Mouse (Mus musculus) G1E (cell line): ENCODE results near the gene AI481877. TPM values are rescaled to one million over a fixed set of nuclear protein-coding genes. Genes with fewer than 3 reads are reported as not detected.

Source experiments
- ATAC-seq: 2 replicates; pipeline ENCODE4 v1.8.0; 2016; ENCODE audit warnings: mild to moderate bottlenecking; ENCODE audit not compliant: insufficient number of reproducible peaks, poor library complexity, low FRiP score, severe bottlenecking; ENCODE audit errors: extremely low read depth
- DNase-seq: peaks from one replicate; pipeline ENCODE4 v3.0.0; 2012; ENCODE audit warnings: low spot score
- H3K27me3 ChIP-seq: 2 replicates; pipeline ENCODE4 v1.6.1; 2012; ENCODE audit warnings: mild to moderate bottlenecking, low read length, inconsistent platforms; ENCODE audit not compliant: insufficient read depth
- H3K36me3 ChIP-seq: replicated peaks from 2 replicates; pipeline ENCODE3; 2012; ENCODE audit warnings: mild to moderate bottlenecking, inconsistent platforms
- H3K4me1 ChIP-seq: 2 replicates; pipeline ENCODE4 v1.6.1; 2012; ENCODE audit warnings: low read depth, low read length, inconsistent platforms, mixed read lengths; ENCODE audit not compliant: insufficient read depth
- H3K4me3 ChIP-seq: 2 replicates; pipeline ENCODE4 v1.5.1; 2012; ENCODE audit warnings: low read depth, mild to moderate bottlenecking, inconsistent platforms, low read length, moderate library complexity, mixed read lengths
- H3K9me3 ChIP-seq: replicated peaks from 2 replicates; pipeline ENCODE4 v1.6.1; 2012; ENCODE audit warnings: inconsistent platforms
- CTCF ChIP-seq: IDR thresholded peaks from 2 replicates; pipeline ENCODE4 v1.5.1; 2012; ENCODE audit warnings: low read depth, low read length, inconsistent platforms, mixed read lengths
- GATA1 ChIP-seq: IDR thresholded peaks from 2 replicates; pipeline ENCODE4 v1.6.1; 2012; ENCODE audit warnings: borderline replicate concordance, low read length, inconsistent platforms, mixed read lengths
- GATA2 ChIP-seq: IDR thresholded peaks from 2 replicates; pipeline ENCODE4 v1.6.1; 2012; ENCODE audit warnings: low read depth, low read length, inconsistent platforms, borderline replicate concordance
- POLR2AphosphoS5 ChIP-seq: IDR thresholded peaks from 2 replicates; pipeline ENCODE4 v1.6.1; 2012; ENCODE audit warnings: low read depth, low read length, inconsistent platforms; ENCODE audit not compliant: insufficient replicate concordance
- TAL1 ChIP-seq: conservative IDR thresholded peaks from 2 replicates; pipeline ENCODE4 v1.6.1; 2012; ENCODE audit warnings: low read depth, low read length, inconsistent platforms, mixed read lengths
- polyA plus RNA-seq: library from polyadenylated mRNA; stranded (reverse); fragments of >175 nt; gene quantifications from 2 replicates; pipeline ENCODE4 v1.2.3, GENCODE M21; 2012
- total RNA-seq, 2 experiments: library from RNA; stranded (forward) in 1 of 2; stranded (reverse) in 1 of 2; fragments of 200-1000 nt in 1 of 2; fragments of >200 nt in 1 of 2; fragmentation: Nextera tagmentation in 1 of 2; gene quantifications; 2 replicates each; pipeline ENCODE4 v1.2.3; 2014 to 2017

AI481877 gene
- total and polyA plus RNA-seq, 3 experiments = 0.05 to 0.68 TPM; not detected in 1

GRCm38 (mm10) chr4:59149043-59149442 lies 10.3 kb upstream of the AI481877 start:
- Histone ChIP-seq H3K36me3 (peaks cover 5% of the 10 kb centered on the region), H3K4me3 (no peak overlapping the region), H3K9me3 (no peaks in the 10 kb centered on the region), H3K4me1 (peaks cover 48% of the 10 kb centered on the region), H3K27me3 (no peaks in the 10 kb centered on the region)
- no peak for TF ChIP-seq GATA1
- no peak for TF ChIP-seq GATA2
- TF ChIP-seq CTCF = no peak
- TF ChIP-seq TAL1 = no peak
- TF ChIP-seq POLR2AphosphoS5 = no peak
- ATAC-seq = no peak
- DNase-seq = no peak

DNA sequence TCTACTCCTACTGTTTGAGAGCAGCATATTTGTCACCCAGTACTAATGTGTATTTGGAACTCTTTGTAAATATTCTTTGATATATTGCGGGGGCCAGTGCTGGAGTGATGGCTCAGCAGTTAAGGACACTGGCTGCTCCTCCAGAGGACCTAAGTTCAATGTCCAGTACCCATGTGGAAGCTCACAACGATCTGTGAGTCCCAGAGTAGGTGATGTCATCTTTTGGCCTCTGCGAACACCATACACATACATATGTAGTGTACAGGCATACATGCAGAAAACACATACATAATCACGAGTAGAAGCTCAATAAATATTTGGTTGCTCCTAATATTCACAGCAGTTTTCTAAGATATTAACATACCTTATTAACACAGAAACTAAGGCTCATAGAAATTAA lies 9.8 kb downstream of the AI481877 start:
- no peaks in the 10 kb centered on the region for H3K9me3 ChIP-seq
- peaks cover 3% of the 10 kb centered on the region for H3K36me3 ChIP-seq
- H3K4me1 ChIP-seq = peaks cover 25% of the 10 kb centered on the region
- ATAC-seq = no peak
- TF ChIP-seq POLR2AphosphoS5 (no peak), GATA2 (no peak), GATA1 (no peak), CTCF (no peak)
- H3K4me3 ChIP-seq = no peak overlapping the region
- no peak for DNase-seq
- H3K27me3 ChIP-seq = no peaks in the 10 kb centered on the region

GRCm38 (mm10) chr4:59125053-59125452 lies 13.7 kb downstream of the AI481877 start:
- TF ChIP-seq CTCF (no peak), TAL1 (0 out of 2 replicates have a peak, but pooled peaks have one; percentile 22), GATA2 (no peak), POLR2AphosphoS5 (no peak)
- ATAC-seq (no peak), DNase-seq (no peak)
- Histone ChIP-seq H3K4me1 (peaks cover 34% of the 10 kb centered on the region), H3K36me3 (no peaks in the 10 kb centered on the region), H3K9me3 (no peaks in the 10 kb centered on the region), H3K4me3 (no peak overlapping the region), H3K27me3 (no peaks in the 10 kb centered on the region)

GRCm38 (mm10) chr4:59123557-59123956 lies 15.2 kb downstream of the AI481877 start:
- no peak overlapping the region for H3K4me3 ChIP-seq
- no peaks in the 10 kb centered on the region for H3K27me3 ChIP-seq
- H3K4me1 ChIP-seq = peaks cover 31% of the 10 kb centered on the region
- no peaks in the 10 kb centered on the region for H3K36me3 ChIP-seq
- H3K9me3 ChIP-seq = no peaks in the 10 kb centered on the region
- no peak for DNase-seq
- ATAC-seq = no peak
- TF ChIP-seq GATA1 (no peak), CTCF (no peak), TAL1 (no peak), POLR2AphosphoS5 (no peak), GATA2 (no peak)

GRCm38 (mm10) chr4:59117644-59118495 lies 20.9 kb downstream of the AI481877 start:
- DNase-seq (no peak), ATAC-seq (no peak)
- Histone ChIP-seq H3K36me3 (no peaks in the 10 kb centered on the region), H3K4me1 (peaks cover 4% of the 10 kb centered on the region; the same call in 1 of the 2 replicates), H3K27me3 (no peaks in the 10 kb centered on the region), H3K9me3 (no peaks in the 10 kb centered on the region), H3K4me3 (no peak overlapping the region)
- TF ChIP-seq GATA2 = no peak
- no peak for TF ChIP-seq POLR2AphosphoS5
- no peak for TF ChIP-seq CTCF
- no peak for TF ChIP-seq GATA1
- no peak for TF ChIP-seq TAL1

GRCm38 (mm10) chr4:59108721-59109120 lies 30.1 kb downstream of the AI481877 start:
- ATAC-seq = no peak
- Histone ChIP-seq H3K36me3 (no peaks in the 10 kb centered on the region), H3K27me3 (no peaks in the 10 kb centered on the region), H3K9me3 (no peaks in the 10 kb centered on the region), H3K4me1 (0 out of 2 replicates have a peak, but pooled peaks cover 2% of the 10 kb centered on the region), H3K4me3 (no peak overlapping the region)
- TF ChIP-seq GATA1 (no peak), POLR2AphosphoS5 (no peak), TAL1 (no peak), GATA2 (no peak), CTCF (no peak)
- DNase-seq = no peak
